Mouse (Mus musculus): ENCODE measurements around the gene A26c2.

A26c2 gene

DNA sequence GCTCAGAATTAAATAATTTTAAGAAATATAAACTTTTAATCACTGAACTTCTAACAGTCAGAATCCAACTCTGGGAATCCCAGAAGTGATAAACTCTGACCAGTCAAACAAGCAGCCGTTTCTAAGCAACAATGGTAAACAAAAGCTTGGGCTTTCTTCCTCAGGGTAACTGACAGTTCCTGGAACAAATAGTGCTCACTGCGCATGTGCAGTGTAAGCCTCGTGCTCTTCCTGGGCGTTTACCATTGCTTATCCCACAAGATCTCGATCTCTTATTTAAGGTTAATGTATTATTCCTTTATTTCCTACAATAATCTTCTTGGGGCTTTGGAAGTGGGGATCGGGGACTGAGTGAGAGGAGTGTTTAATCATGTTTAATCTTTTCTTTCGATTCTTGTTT lies at the start of gene A26c2:
TSS of gene A26c2 (minus strand) at position 101 of the 400 bp plus-strand sequence.
- peak; percentile 3 for DNase-seq (ENCODE audit: low spot score)

DNA sequence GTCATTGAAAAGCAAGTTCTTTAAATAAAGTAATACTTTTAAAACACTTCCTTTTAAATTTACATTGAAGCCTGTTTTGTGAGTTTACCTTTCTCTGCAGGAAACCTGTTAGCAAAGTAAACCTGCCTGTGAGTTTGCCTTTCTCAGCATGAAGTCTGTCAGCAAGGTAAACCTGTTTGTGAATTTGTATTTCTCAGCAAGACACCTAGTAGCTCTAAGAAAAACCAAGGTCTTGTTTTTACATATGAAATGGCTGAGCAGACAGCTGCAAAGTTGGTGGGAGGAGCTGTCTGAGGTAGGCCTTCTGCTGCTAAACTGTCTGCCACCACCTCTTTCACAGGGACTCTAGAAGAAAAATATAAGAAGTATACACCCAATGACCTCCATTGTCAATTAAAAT lies 28.0 kb upstream of the A26c2 start:
- no peak for DNase-seq (ENCODE audit: low spot score)
